Mouse (Mus musculus) adrenal gland, adult 2 months (tissue): ENCODE data around the gene Dazap1. TPM values are rescaled to one million over a fixed set of nuclear protein-coding genes. Genes with fewer than 3 reads are reported as not detected.

ENCODE experiments used
- DNase-seq: peaks from one replicate; pipeline ENCODE4 v3.0.0; 2021
- microRNA-seq, 2 experiments: library from miRNA; unstranded; fragments of <30 nt; microRNA quantifications; one replicate each; pipeline ENCODE4 v1.2.0; 2021
- polyA plus RNA-seq: library from polyadenylated mRNA; depleted of rRNA; stranded (reverse); fragments of >200 nt; gene quantifications from 2 replicates; pipeline ENCODE4 v1.2.3, GENCODE M21; 2012; rRNA removed
- total RNA-seq, 2 experiments: library from RNA; stranded (reverse); gene quantifications; 2 replicates each; pipeline ENCODE4 v1.2.3; 2021

The Dazap1 gene
- total and polyA plus RNA-seq, 3 experiments: 72.1 to 119 (median 101) TPM

DNA sequence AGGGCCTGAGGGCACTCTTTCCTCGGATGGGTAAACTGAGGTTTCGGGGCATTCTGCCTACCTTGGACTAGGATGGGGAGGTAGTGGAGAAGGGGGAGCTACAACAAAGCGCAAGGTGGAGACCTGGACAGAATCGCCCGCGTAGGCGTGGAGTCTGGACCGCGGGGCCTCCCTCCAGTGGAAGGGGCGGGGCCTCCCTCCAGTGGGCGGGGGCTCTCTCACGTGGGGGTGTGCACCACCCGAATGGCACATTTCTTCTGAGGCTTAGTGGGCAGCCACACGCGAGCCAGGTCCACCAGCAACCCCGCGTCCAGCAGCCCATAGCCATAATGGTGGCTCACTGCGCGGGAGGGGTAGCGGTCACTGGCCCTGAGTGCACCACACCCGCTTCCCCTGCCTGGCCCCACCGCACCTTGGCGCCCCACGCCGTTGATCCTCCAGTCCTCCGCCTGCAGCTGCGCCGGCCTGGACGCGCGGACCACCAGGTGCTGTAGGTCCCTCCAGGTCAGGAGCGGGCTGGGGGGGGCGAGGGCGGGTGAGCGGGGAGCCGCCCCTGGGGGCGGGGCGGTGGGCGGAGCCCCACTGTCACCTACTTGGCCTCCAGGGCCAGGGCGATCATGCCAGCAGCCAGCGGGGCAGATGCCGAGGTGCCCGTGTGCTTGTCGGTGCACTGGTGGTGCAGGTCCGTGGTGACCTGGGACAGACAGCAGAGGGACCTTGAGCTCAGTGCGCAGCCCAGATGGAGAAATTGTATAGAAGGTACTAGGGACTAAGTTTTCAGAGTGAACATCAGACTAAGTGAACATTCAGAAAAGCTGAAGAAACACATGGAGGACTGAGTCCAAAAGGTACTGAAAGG lies 62.2 kb downstream of the Dazap1 start:
- DNase-seq: peak; percentile 89

DNA sequence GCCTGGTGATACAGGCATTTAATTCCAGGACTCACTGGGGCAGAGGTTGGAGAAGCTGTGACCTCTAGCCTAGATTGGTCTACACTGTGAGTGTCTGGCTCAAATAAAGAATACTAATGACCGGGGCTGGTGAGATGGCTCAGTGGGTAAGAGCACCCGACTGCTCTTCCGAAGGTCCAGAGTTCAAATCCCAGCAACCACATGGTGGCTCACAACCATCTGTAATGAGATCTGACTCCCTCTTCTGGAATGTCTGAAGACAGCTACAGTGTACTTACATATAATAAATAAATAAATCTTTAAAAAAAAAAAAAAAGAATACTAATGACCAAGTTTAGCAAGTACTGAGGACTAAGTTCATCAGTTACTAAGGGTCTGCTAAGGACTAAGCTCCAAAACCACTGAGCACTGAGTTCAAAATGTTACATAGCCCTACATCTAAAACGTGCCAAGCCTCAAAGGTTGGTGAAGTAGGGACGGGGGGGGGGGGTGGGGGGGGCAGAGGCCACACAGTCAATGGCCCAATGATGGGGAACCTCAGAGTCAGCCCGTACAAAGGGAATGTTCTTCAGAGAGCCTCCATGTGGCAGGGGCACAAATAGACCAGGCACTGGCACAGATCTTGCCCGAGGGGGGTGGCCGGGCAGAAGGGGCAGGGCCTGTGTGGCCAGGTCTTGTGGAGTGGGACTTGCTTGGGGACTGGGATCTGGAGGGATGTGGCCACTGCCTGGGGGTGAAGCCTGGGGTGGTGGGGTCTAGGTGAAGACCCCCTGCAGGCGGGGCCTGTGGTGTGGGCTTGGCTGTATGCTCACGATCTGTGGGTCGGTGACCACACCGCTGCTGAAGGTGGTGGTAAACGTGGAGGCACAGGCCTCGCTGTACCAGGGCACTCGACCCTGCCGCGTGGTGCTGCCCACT lies 63.1 kb downstream of the Dazap1 start:
- no peak for DNase-seq

- no peak for DNase-seq
These were observed 63.8 kb downstream of the Dazap1 start for GRCm38 (mm10) chr10:80325045-80325444.

DNA sequence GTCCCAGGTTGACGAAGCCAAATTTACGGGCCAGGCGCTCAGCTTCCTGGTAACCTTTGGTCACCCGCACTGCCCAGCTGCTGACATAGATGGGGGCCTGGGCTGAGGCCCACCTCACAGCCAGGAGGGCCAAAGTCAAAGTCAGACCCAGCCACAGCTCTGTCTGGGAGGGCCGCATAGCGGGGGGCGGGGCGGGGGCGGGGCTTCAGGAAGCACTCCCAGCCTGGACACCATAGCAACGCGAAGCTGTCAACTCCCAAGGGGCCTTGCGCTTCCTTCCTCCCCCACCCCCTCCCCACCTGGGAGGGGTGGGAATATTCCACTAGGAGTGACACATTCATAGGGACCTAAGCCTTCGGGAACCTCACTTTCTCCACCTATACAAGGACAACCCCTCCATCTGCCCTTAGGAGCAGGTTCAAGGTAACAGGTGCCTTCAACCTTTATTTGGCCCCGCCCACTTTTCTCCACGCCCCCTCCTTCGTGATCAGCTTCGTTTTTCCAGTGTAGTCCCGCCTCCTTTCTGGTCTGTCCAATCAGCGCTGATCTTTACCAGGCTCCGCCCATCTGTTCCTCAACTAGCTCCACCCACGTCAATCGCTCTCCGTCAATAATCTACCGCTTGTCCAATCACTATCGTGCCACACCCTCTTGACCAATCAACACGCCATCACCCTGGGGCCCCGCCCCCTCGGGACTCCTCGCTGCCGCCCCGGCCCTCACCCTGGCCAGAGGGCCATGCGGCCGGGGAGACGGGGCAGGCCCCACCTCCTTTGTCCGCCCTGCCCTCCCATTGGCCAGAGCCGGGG lies 68.2 kb downstream of the Dazap1 start, which contains the start of the genes Pcsk4 and Reep6:
Gene Pcsk4, minus strand, starts transcription at position 226 of the 809 bp plus-strand sequence.
Gene Reep6, plus strand, starts transcription at position 681 of the 809 bp plus-strand sequence.
- peak; percentile 96 for DNase-seq

- DNase-seq: no peak
These were observed 68.8 kb downstream of the Dazap1 start for GRCm38 (mm10) chr10:80330084-80330483.

DNA sequence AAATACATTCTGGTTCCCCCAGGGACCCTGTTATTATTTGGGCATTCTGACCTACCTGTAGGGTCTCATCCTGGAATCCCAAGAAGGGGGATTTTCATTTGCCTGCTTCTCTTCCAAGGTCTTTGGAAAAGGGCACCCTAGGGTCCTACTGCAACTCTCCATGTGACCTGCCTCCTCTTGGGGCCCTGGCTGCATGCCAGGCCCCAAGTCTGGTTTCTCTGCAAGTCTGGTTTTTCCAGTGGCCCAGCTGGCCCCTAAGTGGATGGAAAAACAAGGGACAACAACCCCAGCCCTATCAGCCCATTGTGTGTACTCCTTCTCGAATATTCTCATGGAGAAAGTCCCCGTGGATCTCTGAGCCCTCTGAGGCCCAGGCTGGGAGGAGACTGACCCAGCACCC lies 69.6 kb downstream of the Dazap1 start:
- no peak for DNase-seq

DNA sequence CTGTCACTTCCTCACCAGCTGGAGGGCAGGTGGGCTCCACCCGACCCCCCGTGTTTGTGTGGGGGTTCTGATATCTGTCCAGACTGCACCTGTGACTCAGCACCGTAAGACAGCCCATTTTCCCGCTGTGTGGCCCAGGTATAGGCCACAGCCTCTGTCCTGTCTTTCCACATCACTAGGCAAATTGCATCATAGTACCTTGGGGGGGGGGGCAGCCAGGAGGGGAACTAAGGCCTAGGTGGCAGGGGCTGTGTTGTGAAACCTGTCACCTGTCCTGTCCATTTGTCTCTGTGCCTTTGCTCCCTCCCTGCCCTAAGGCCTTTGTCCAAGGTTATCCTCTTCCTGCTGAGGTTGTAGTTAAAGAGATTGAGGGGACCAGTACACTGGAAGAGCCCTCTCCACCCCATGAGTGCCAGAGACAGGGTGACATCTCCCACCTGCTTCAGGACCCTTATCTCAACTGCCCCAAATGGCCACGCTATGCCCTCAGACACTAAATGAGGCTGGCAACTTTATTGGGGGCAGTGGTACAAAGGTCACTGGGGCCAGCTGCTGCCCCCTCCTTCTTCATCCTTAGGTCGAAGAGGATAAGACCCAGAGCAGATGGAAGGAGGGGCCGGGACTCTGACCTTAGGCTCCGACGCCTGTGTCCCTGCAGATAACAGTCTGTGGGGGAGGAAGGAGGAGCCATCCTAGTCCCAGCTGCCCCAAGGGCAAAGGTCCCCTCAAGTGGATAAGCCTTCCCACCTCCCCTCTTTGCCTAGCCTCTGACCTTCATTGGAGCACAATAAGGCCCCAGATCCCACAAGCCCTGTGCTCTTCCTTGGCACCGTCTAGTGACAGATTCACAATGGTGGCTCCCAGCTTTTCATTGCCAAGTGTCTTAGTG lies 70.6 kb downstream of the Dazap1 start:
- no peak for DNase-seq

DNA sequence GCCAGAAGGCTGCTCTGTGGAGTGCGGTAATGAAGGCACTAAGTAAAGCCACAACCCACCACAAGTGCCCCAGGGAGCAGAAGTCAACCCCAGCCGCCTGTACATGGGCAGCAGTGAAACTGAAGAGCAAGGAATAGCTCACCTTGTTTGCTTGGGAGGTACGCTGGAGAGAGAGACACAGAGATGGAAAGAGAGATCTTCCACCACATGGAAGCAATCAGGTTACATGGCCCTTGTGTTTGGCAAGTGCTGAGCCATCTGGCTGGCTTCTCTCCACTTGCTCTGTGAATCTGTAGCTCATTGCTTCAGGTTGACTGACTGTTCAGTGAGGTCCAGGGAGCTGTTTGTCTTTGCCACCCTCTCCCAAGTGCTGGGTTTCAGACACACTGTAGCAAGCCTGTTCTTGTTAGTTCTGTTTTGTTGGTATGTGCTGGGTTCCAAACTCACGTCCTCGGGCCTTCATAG lies 71.3 kb downstream of the Dazap1 start:
- no peak for DNase-seq

DNA sequence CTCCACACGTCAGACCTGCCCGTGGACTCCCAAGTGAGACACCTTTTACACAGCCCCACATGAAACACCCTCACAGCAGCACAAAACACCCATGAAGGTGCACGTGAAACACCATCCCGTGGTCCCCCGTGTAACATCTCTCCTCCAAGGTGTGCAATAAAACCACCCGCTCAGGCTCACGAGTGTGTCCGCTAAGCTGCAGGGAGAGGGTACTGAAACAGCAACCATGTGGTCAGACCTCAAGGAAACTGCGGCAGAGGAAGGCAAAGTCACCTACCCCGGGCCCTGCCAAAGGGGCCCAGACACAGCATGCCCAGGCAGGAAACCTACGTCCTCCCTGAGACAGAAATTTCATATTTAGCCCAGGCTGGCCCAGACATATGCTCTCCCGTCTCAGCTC lies 75.0 kb downstream of the Dazap1 start:
- no peak for DNase-seq

Small RNA genes lying within 50 kb of the gene (microRNA-seq; reads per million reads assigned to microRNA genes)
- 0.41 to 0.44 reads per million in 2 experiments for gene Mir6911

Other genes with a start within 250 kb of the Dazap1 start
- gene Arhgap45, start 244.8 kb upstream of the Dazap1 start, total RNA-seq: 1 to 10 TPM; 3.9 to 6.7 TPM
- 11.0 and 14.6 TPM in 2 replicates for gene Arhgap45, start 244.8 kb upstream of the Dazap1 start, polyA plus RNA-seq
- 100 to 1,000 TPM in 1 of 2 experiments, 10 to 100 TPM in 1; 97.3 to 106 TPM for gene Polr2e, start 221.7 kb upstream of the Dazap1 start, total RNA-seq
- 111 and 122 TPM in 2 replicates for gene Polr2e, start 221.7 kb upstream of the Dazap1 start, polyA plus RNA-seq
- 1,000 to 10,000 TPM; 1,287 to 1,377 TPM for gene Gpx4, start 214.3 kb upstream of the Dazap1 start, total RNA-seq
- 1,827 and 2,443 TPM in 2 replicates for gene Gpx4, start 214.3 kb upstream of the Dazap1 start, polyA plus RNA-seq
- gene Sbno2, start 155.9 kb upstream of the Dazap1 start, total RNA-seq: 10 to 100 TPM; 38.5 to 59.3 TPM
- gene Sbno2, start 155.9 kb upstream of the Dazap1 start, polyA plus RNA-seq: 102 and 120 TPM in 2 replicates
- gene Stk11, start 145.7 kb upstream of the Dazap1 start, total RNA-seq: 100 to 1,000 TPM; 153 to 156 TPM
- gene Stk11, start 145.7 kb upstream of the Dazap1 start, polyA plus RNA-seq: 151 and 159 TPM in 2 replicates
- gene Atp5d, start 122.9 kb upstream of the Dazap1 start, total RNA-seq: 100 to 1,000 TPM; 654 to 778 TPM
- 5,895 and 6,727 TPM in 2 replicates for gene Atp5d, start 122.9 kb upstream of the Dazap1 start, polyA plus RNA-seq
- gene Cbarp, start 120.7 kb upstream of the Dazap1 start, total RNA-seq: 100 to 1,000 TPM in 1 of 2 experiments, 10 to 100 TPM in 1; 74.5 to 118 TPM
- gene Cbarp, start 120.7 kb upstream of the Dazap1 start, polyA plus RNA-seq: 84.3 and 84.6 TPM in 2 replicates
- gene Midn, start 113.2 kb upstream of the Dazap1 start, total RNA-seq: 100 to 1,000 TPM in 1 of 2 experiments, 10 to 100 TPM in 1; 75.8 to 115 TPM
- gene Midn, start 113.2 kb upstream of the Dazap1 start, polyA plus RNA-seq: 233 and 269 TPM in 2 replicates
- gene Cirbp, start 95.5 kb upstream of the Dazap1 start, total RNA-seq: 10 to 100 TPM; 30.6 to 77.0 TPM
- 108 and 152 TPM in 2 replicates for gene Cirbp, start 95.5 kb upstream of the Dazap1 start, polyA plus RNA-seq
- 10 to 100 TPM; 14.0 to 21.7 TPM for gene 1600002K03Rik, start 88.5 kb upstream of the Dazap1 start, total RNA-seq
- 25.9 and 34.5 TPM in 2 replicates for gene 1600002K03Rik, start 88.5 kb upstream of the Dazap1 start, polyA plus RNA-seq
- gene Efna2, start 82.0 kb upstream of the Dazap1 start, total RNA-seq: 1 to 10 TPM; 1.8 to 5.2 TPM
- gene Efna2, start 82.0 kb upstream of the Dazap1 start, polyA plus RNA-seq: 10.2 and 15.6 TPM in 2 replicates
- gene Mum1, start 35.1 kb upstream of the Dazap1 start, total RNA-seq: 10 to 100 TPM; 13.5 to 24.4 TPM
- 23.0 and 24.6 TPM in 2 replicates for gene Mum1, start 35.1 kb upstream of the Dazap1 start, polyA plus RNA-seq
- gene Ndufs7, start 12.4 kb upstream of the Dazap1 start, total RNA-seq: 100 to 1,000 TPM; 295 to 337 TPM
- 1,122 and 1,204 TPM in 2 replicates for gene Ndufs7, start 12.4 kb upstream of the Dazap1 start, polyA plus RNA-seq
- 100 to 1,000 TPM; 246 to 281 TPM for gene Gamt, start 474 bp upstream of the Dazap1 start, total RNA-seq
- gene Gamt, start 474 bp upstream of the Dazap1 start, polyA plus RNA-seq: 820 and 833 TPM in 2 replicates
- gene Rps15, start 31.0 kb downstream of the Dazap1 start, total RNA-seq: 1,000 to 10,000 TPM; 1,320 to 1,332 TPM
- gene Rps15, start 31.0 kb downstream of the Dazap1 start, polyA plus RNA-seq: 1,020 and 1,031 TPM in 2 replicates
- gene Apc2, start 34.5 kb downstream of the Dazap1 start, total RNA-seq: 1 to 10 TPM in 1 of 2 experiments, under 1 TPM in 1; 0.72 to 3.0 TPM
- gene Apc2, start 34.5 kb downstream of the Dazap1 start, polyA plus RNA-seq: 2.5 and 4.0 TPM in 2 replicates
- gene 2310011J03Rik, start 59.1 kb downstream of the Dazap1 start, total RNA-seq: 10 to 100 TPM; 21.6 to 32.5 TPM
- gene 2310011J03Rik, start 59.1 kb downstream of the Dazap1 start, polyA plus RNA-seq: 57.0 and 61.7 TPM in 2 replicates
- 1 to 10 TPM; 1.8 to 3.4 TPM for gene Pcsk4, start 68.0 kb downstream of the Dazap1 start, total RNA-seq
- gene Pcsk4, start 68.0 kb downstream of the Dazap1 start, polyA plus RNA-seq: 15.9 and 19.6 TPM in 2 replicates
- 10 to 100 TPM; 11.1 to 15.6 TPM for gene Reep6, start 68.5 kb downstream of the Dazap1 start, total RNA-seq
- gene Reep6, start 68.5 kb downstream of the Dazap1 start, polyA plus RNA-seq: 11.3 and 15.7 TPM in 2 replicates
- 10 to 100 TPM in 1 of 2 experiments, 1 to 10 TPM in 1; 8.0 to 10.3 TPM for gene Adamtsl5, start 86.9 kb downstream of the Dazap1 start, total RNA-seq
- gene Adamtsl5, start 86.9 kb downstream of the Dazap1 start, polyA plus RNA-seq: 35.1 and 41.5 TPM in 2 replicates
- gene Plk5, start 95.0 kb downstream of the Dazap1 start, total RNA-seq: under 1 TPM; 0.14 to 0.45 TPM
- gene Plk5, start 95.0 kb downstream of the Dazap1 start, polyA plus RNA-seq: 1.5 and 2.6 TPM in 2 replicates
- gene Mex3d, start 126.2 kb downstream of the Dazap1 start, total RNA-seq: 10 to 100 TPM; 19.2 to 19.5 TPM
- gene Mex3d, start 126.2 kb downstream of the Dazap1 start, polyA plus RNA-seq: 60.7 and 61.5 TPM in 2 replicates
- 100 to 1,000 TPM; 125 to 146 TPM for gene Mbd3, start 138.1 kb downstream of the Dazap1 start, total RNA-seq
- gene Mbd3, start 138.1 kb downstream of the Dazap1 start, polyA plus RNA-seq: 158 and 165 TPM in 2 replicates
- gene Uqcr11, start 145.3 kb downstream of the Dazap1 start, total RNA-seq: 1,000 to 10,000 TPM in 1 of 2 experiments, 100 to 1,000 TPM in 1; 714 to 1,027 TPM
- 2,955 and 2,958 TPM in 2 replicates for gene Uqcr11, start 145.3 kb downstream of the Dazap1 start, polyA plus RNA-seq
- 10 to 100 TPM; 46.6 to 55.4 TPM for gene Tcf3, start 172.2 kb downstream of the Dazap1 start, total RNA-seq
- gene Tcf3, start 172.2 kb downstream of the Dazap1 start, polyA plus RNA-seq: 148 and 152 TPM in 2 replicates
- gene Onecut3, start 233.3 kb downstream of the Dazap1 start, total RNA-seq: not detected
- gene Onecut3, start 233.3 kb downstream of the Dazap1 start, polyA plus RNA-seq: not detected in 2 replicates